Mouse (Mus musculus): Measurements from ENCODE around the gene Ubtd1.

Gene Ubtd1

GRCm38 (mm10) chr19:42022542-42022848, 40.9 kb downstream of the Ubtd1 start:
- DNase-seq = no peak

- peak; percentile 77 to 79 for DNase-seq
Observed at GRCm38 (mm10) chr19:42026158-42026557, 44.6 kb downstream of the Ubtd1 start.

- DNase-seq = no peak
Observed at GRCm38 (mm10) chr19:42031112-42031511, 49.5 kb downstream of the Ubtd1 start.

- no peak for DNase-seq
Observed at GRCm38 (mm10) chr19:42033611-42034010, 52.0 kb downstream of the Ubtd1 start.

- DNase-seq = no peak
Observed at GRCm38 (mm10) chr19:42034146-42034775, 52.7 kb downstream of the Ubtd1 start.

GRCm38 (mm10) chr19:42034881-42035455, 53.4 kb downstream of the Ubtd1 start:
- DNase-seq = no peak

- peak; percentile 77 to 80 for DNase-seq
Observed at GRCm38 (mm10) chr19:42035456-42036248, 54.1 kb downstream of the Ubtd1 start, which contains the start of gene Ankrd2. TSS of gene Ankrd2 (plus strand) at chr19:42036000.

GRCm38 (mm10) chr19:42036357-42036756, 54.8 kb downstream of the Ubtd1 start:
- no peak for DNase-seq

GRCm38 (mm10) chr19:42037167-42037702, 55.7 kb downstream of the Ubtd1 start:
- DNase-seq = no peak

GRCm38 (mm10) chr19:42038310-42038709, 56.7 kb downstream of the Ubtd1 start:
- no peak for DNase-seq

- no peak for DNase-seq
Observed at GRCm38 (mm10) chr19:42043988-42044387, 62.4 kb downstream of the Ubtd1 start.

- DNase-seq = peak; percentile 54 to 56
Observed at GRCm38 (mm10) chr19:42045269-42046102, 63.9 kb downstream of the Ubtd1 start, which contains the start of gene Hoga1. TSS of gene Hoga1 (plus strand) at chr19:42045610.

- DNase-seq = no peak
Observed at GRCm38 (mm10) chr19:42050251-42050650, 68.7 kb downstream of the Ubtd1 start.

- DNase-seq = no peak
Observed at GRCm38 (mm10) chr19:42051351-42051750, 69.8 kb downstream of the Ubtd1 start.

GRCm38 (mm10) chr19:42051948-42052347, 70.4 kb downstream of the Ubtd1 start, which contains the start of gene 4933411K16Rik:
TSS of gene 4933411K16Rik (plus strand) at chr19:42052248.
- no peak for DNase-seq

GRCm38 (mm10) chr19:42054255-42054654, 72.7 kb downstream of the Ubtd1 start:
- DNase-seq = no peak

- DNase-seq = no peak
Observed at GRCm38 (mm10) chr19:42055881-42056280, 74.3 kb downstream of the Ubtd1 start.

GRCm38 (mm10) chr19:42056719-42057409, 75.3 kb downstream of the Ubtd1 start:
- no peak for DNase-seq

- DNase-seq = no peak
Observed at GRCm38 (mm10) chr19:42058426-42058825, 76.9 kb downstream of the Ubtd1 start.

- DNase-seq = no peak
Observed at GRCm38 (mm10) chr19:42061443-42061842, 79.9 kb downstream of the Ubtd1 start.

- DNase-seq = no peak
Observed at GRCm38 (mm10) chr19:42068441-42069240, 87.1 kb downstream of the Ubtd1 start.
